Comparison of ENCODE assay signal across 38 mouse cellular contexts in genomic region chr13:23662536-23662935, GRCm38 (mm10). TPM values are rescaled to one million over a fixed set of nuclear protein-coding genes. Genes with fewer than 3 reads are reported as not detected.
"Had no signal": no experiment of that assay in that cellular context is flagged by ENCODE, and none has a peak within 500 bp of the region (broad histone marks: within the 10 kb centered on the region; RNA-seq: fewer than 3 reads in every experiment).

No protein-coding gene starts in this region.

- H3K4me3 ChIP-seq: gastrocnemius, adult 2 months; heart, adult 2 months; heart, embryonic 13.5 days; heart, embryonic 15.5 days; hindbrain, embryonic 13.5 days; hindbrain, embryonic 15.5 days; kidney, embryonic 15.5 days; limb, embryonic 13.5 days; limb, embryonic 15.5 days; liver, embryonic 12.5 days had no signal

- H3K4me1 ChIP-seq: heart, embryonic 15.5 days; hindbrain, embryonic 13.5 days; hindbrain, embryonic 15.5 days; kidney, embryonic 15.5 days; limb, embryonic 13.5 days; limb, embryonic 15.5 days; liver, embryonic 12.5 days had no signal

- H3K4me2 ChIP-seq: heart, embryonic 11.5 days; heart, embryonic 13.5 days; heart, embryonic 15.5 days; hindbrain, embryonic 13.5 days; hindbrain, embryonic 15.5 days; kidney, embryonic 15.5 days; limb, embryonic 13.5 days; limb, embryonic 15.5 days; liver, embryonic 12.5 days had no signal

- H3K36me3 ChIP-seq: heart, embryonic 13.5 days; heart, embryonic 15.5 days; hindbrain, embryonic 13.5 days; hindbrain, embryonic 15.5 days; kidney, embryonic 15.5 days; limb, embryonic 13.5 days; limb, embryonic 15.5 days; liver, embryonic 12.5 days had no signal

- H3K9ac ChIP-seq: heart, embryonic 13.5 days; heart, embryonic 15.5 days; hindbrain, embryonic 13.5 days; hindbrain, embryonic 15.5 days; kidney, embryonic 15.5 days; limb, embryonic 13.5 days; limb, embryonic 15.5 days; liver, embryonic 12.5 days had no signal

- H3K27me3 ChIP-seq: heart, embryonic 13.5 days; heart, embryonic 15.5 days; hindbrain, embryonic 13.5 days; hindbrain, embryonic 15.5 days; kidney, embryonic 15.5 days; limb, embryonic 13.5 days; limb, embryonic 15.5 days had no signal

- DNase-seq: gastrocnemius, adult 2 months; gastrocnemius, postnatal 14 days; gastrocnemius, postnatal 36 days; heart, adult 2 months; heart, postnatal 14 days; heart, postnatal 36 days; kidney, adult 11 months; kidney, adult 2 months; kidney, adult 9 months; kidney, postnatal 14 days; kidney, postnatal 36 days; layer of hippocampus, adult 9-11 months; layer of hippocampus, postnatal 36 days; left cerebral cortex, postnatal 4 days had no signal

- H3K9me3 ChIP-seq: heart, embryonic 13.5 days; heart, embryonic 15.5 days; hindbrain, embryonic 13.5 days; hindbrain, embryonic 15.5 days; kidney, embryonic 15.5 days; limb, embryonic 13.5 days; limb, embryonic 15.5 days; liver, embryonic 12.5 days had no signal

- H3K27ac ChIP-seq: gastrocnemius, adult 2 months; heart, adult 2 months; heart, embryonic 13.5 days; heart, embryonic 15.5 days; hindbrain, embryonic 13.5 days; hindbrain, embryonic 15.5 days; hindbrain, postnatal 0 days; kidney, embryonic 15.5 days; kidney, postnatal 0 days; limb, embryonic 13.5 days; limb, embryonic 15.5 days; liver, embryonic 12.5 days had no signal

- ATAC-seq: hindbrain, postnatal 0 days; intestine, embryonic 16.5 days; liver, embryonic 12.5 days had no signal

RNA-seq across cellular contexts. Expression of gene Hist1h1t, which starts 33.1 kb away (rescaled TPM):
- total RNA-seq: gastrocnemius, adult 2 months; gastrocnemius, postnatal 14 days; gastrocnemius, postnatal 36 days; heart, adult 2 months; heart, postnatal 36 days; hematopoietic stem cell, adult 5-6 weeks; layer of hippocampus, adult 18-20 months; layer of hippocampus, postnatal 14 days; layer of hippocampus, postnatal 36 days; left cerebral cortex, adult 18-20 months; left cerebral cortex, postnatal 10 days; left cerebral cortex, postnatal 25 days; left cerebral cortex, postnatal 4 days; liver, adult 2 months had no signal
- polyA plus RNA-seq: gonadal fat pad, adult 2 months; heart, adult 2 months; heart, embryonic 11.5 days; heart, embryonic 13.5 days; heart, postnatal 0 days; hindbrain, embryonic 11.5 days; hindbrain, embryonic 13.5 days; hindbrain, embryonic 15.5 days; hindbrain, postnatal 0 days; intestine, embryonic 14.5 days; kidney, adult 2 months; kidney, embryonic 15.5 days; kidney, postnatal 0 days; large intestine, adult 2 months; limb, embryonic 15.5 days; liver, adult 2 months; liver, embryonic 12.5 days had no signal
